Mouse (Mus musculus) brain, embryonic 14.5 days (tissue): Measurements from ENCODE around the gene Gm43738.

ENCODE experiments used
- CTCF ChIP-seq: fragments of 200-500 bp; IDR thresholded peaks from 2 replicates; pipeline ENCODE4 v1.5.1; 2012; ENCODE audit warnings: inconsistent platforms, mild to moderate bottlenecking, moderate library complexity, borderline replicate concordance; ENCODE audit not compliant: insufficient read depth, insufficient read length; ENCODE audit errors: extremely low read depth
- POLR2A ChIP-seq: fragments of 200-500 bp; IDR thresholded peaks from 2 replicates; pipeline ENCODE4 v1.6.1; 2012; ENCODE audit warnings: mild to moderate bottlenecking, inconsistent platforms, borderline replicate concordance; ENCODE audit not compliant: poor library complexity, insufficient read depth, insufficient read length, severe bottlenecking; ENCODE audit errors: extremely low read depth

- TF ChIP-seq CTCF (no peak), POLR2A (no peak)
Measured at GRCm38 (mm10) chr3:89106881-89107280, 6.0 kb upstream of the Gm43738 start.
